Mouse (Mus musculus) cerebellum, adult (tissue): ENCODE results near the gene Tuba3a.

Experiments
- ATAC-seq: cut with Nextera tagmentation; 2 replicates; pipeline ENCODE4 v1.9.2; 2017; ENCODE audit warnings: mild to moderate bottlenecking, moderate library complexity, mixed read lengths; ENCODE audit not compliant: insufficient number of reproducible peaks, low FRiP score, low TSS enrichment

Gene Tuba3a

GRCm38 (mm10) chr6:125285890-125286289 lies at the start of gene Tuba3a:
TSS of gene Tuba3a (minus strand) at chr6:125286042.
- ATAC-seq: no peak

- ATAC-seq: no peak
Measured at GRCm38 (mm10) chr6:125334356-125334755, 48.5 kb upstream of the Tuba3a start.

GRCm38 (mm10) chr6:125333112-125333899 lies 47.5 kb upstream of the Tuba3a start:
- no peak for ATAC-seq

GRCm38 (mm10) chr6:125330626-125331326 lies 44.9 kb upstream of the Tuba3a start:
- peak; percentile 54; the same call in 1 of the 2 replicates for ATAC-seq

- no peak for ATAC-seq
Measured at GRCm38 (mm10) chr6:125328243-125328642, 42.4 kb upstream of the Tuba3a start.

- no peak for ATAC-seq
Measured at GRCm38 (mm10) chr6:125325337-125325736, 39.5 kb upstream of the Tuba3a start.

GRCm38 (mm10) chr6:125323547-125323946 lies 37.7 kb upstream of the Tuba3a start:
- no peak for ATAC-seq

GRCm38 (mm10) chr6:125322794-125323193 lies 37.0 kb upstream of the Tuba3a start:
- ATAC-seq: no peak

- ATAC-seq: no peak
Measured at GRCm38 (mm10) chr6:125321114-125321855, 35.4 kb upstream of the Tuba3a start.

GRCm38 (mm10) chr6:125320323-125320722 lies 34.5 kb upstream of the Tuba3a start, which contains the start of gene Scnn1a:
TSS of gene Scnn1a (plus strand) at chr6:125320659.
- ATAC-seq: no peak

GRCm38 (mm10) chr6:125319919-125320296 lies 34.1 kb upstream of the Tuba3a start:
- no peak for ATAC-seq

- no peak for ATAC-seq
Measured at GRCm38 (mm10) chr6:125318981-125319918, 33.4 kb upstream of the Tuba3a start.

- ATAC-seq: no peak
Measured at GRCm38 (mm10) chr6:125317077-125317476, 31.2 kb upstream of the Tuba3a start.

GRCm38 (mm10) chr6:125314746-125315145 lies 28.9 kb upstream of the Tuba3a start:
- no peak for ATAC-seq

- ATAC-seq: no peak
Measured at GRCm38 (mm10) chr6:125314231-125314563, 28.4 kb upstream of the Tuba3a start.

- ATAC-seq: peak; percentile 22; the same call in 1 of the 2 replicates
Measured at GRCm38 (mm10) chr6:125313546-125314230, 27.8 kb upstream of the Tuba3a start, which contains the start of gene Ltbr. TSS of gene Ltbr (minus strand) at chr6:125313885.

- no peak for ATAC-seq
Measured at GRCm38 (mm10) chr6:125312581-125313355, 26.9 kb upstream of the Tuba3a start.

GRCm38 (mm10) chr6:125312171-125312570 lies 26.3 kb upstream of the Tuba3a start:
- no peak for ATAC-seq

- no peak for ATAC-seq
Measured at GRCm38 (mm10) chr6:125309406-125309805, 23.6 kb upstream of the Tuba3a start.
